Mouse (Mus musculus): ENCODE data around the gene Fat3. TPM values are rescaled to one million over a fixed set of nuclear protein-coding genes. Genes with fewer than 3 reads are reported as not detected.

Fat3 gene
- polyA plus RNA-seq, 1 experiment = 42.0 TPM

- no peak for TF ChIP-seq POLR2A (IDR thresholded peaks at IDR 0.05; ENCODE audit: borderline replicate concordance, extremely low read depth, insufficient read depth, insufficient read length, poor library complexity, severe bottlenecking)
- TF ChIP-seq CTCF (IDR thresholded peaks at IDR 0.05; ENCODE audit: borderline replicate concordance, extremely low read depth, insufficient read depth, insufficient read length) = peak; percentile 10; the same call in 1 of the 2 replicates
- DNase-seq (ENCODE audit: low read depth) = no peak
Observed at GRCm38 (mm10) chr9:15937837-15938514, 563.1 kb downstream of the Fat3 start.

GRCm38 (mm10) chr9:15930928-15931443, 570.1 kb downstream of the Fat3 start:
- DNase-seq (ENCODE audit: low read depth) = no peak
- no peak for TF ChIP-seq CTCF (IDR thresholded peaks at IDR 0.05; ENCODE audit: borderline replicate concordance, extremely low read depth, insufficient read depth, insufficient read length)
- no peak for TF ChIP-seq POLR2A (IDR thresholded peaks at IDR 0.05; ENCODE audit: borderline replicate concordance, extremely low read depth, insufficient read depth, insufficient read length, poor library complexity, severe bottlenecking)

GRCm38 (mm10) chr9:15928331-15928730, 572.8 kb downstream of the Fat3 start:
- no peak for DNase-seq (ENCODE audit: low read depth)
- TF ChIP-seq CTCF (IDR thresholded peaks at IDR 0.05; ENCODE audit: borderline replicate concordance, extremely low read depth, insufficient read depth, insufficient read length) = no peak
- no peak for TF ChIP-seq POLR2A (IDR thresholded peaks at IDR 0.05; ENCODE audit: borderline replicate concordance, extremely low read depth, insufficient read depth, insufficient read length, poor library complexity, severe bottlenecking)

- no peak for DNase-seq (ENCODE audit: low read depth)
- TF ChIP-seq POLR2A (IDR thresholded peaks at IDR 0.05; ENCODE audit: borderline replicate concordance, extremely low read depth, insufficient read depth, insufficient read length, poor library complexity, severe bottlenecking) (no peak), CTCF (IDR thresholded peaks at IDR 0.05; ENCODE audit: borderline replicate concordance, extremely low read depth, insufficient read depth, insufficient read length) (no peak)
Observed at GRCm38 (mm10) chr9:15927378-15928083, 573.6 kb downstream of the Fat3 start.

- no peak for DNase-seq (ENCODE audit: low read depth)
- no peak for TF ChIP-seq POLR2A (IDR thresholded peaks at IDR 0.05; ENCODE audit: borderline replicate concordance, extremely low read depth, insufficient read depth, insufficient read length, poor library complexity, severe bottlenecking)
- no peak for TF ChIP-seq CTCF (IDR thresholded peaks at IDR 0.05; ENCODE audit: borderline replicate concordance, extremely low read depth, insufficient read depth, insufficient read length)
Observed at GRCm38 (mm10) chr9:15925237-15925636, 575.8 kb downstream of the Fat3 start.

- TF ChIP-seq CTCF (IDR thresholded peaks at IDR 0.05; ENCODE audit: borderline replicate concordance, extremely low read depth, insufficient read depth, insufficient read length) (no peak), POLR2A (IDR thresholded peaks at IDR 0.05; ENCODE audit: borderline replicate concordance, extremely low read depth, insufficient read depth, insufficient read length, poor library complexity, severe bottlenecking) (no peak)
Observed at GRCm38 (mm10) chr9:15920271-15920670, 580.8 kb downstream of the Fat3 start.

GRCm38 (mm10) chr9:15919373-15920005, 581.6 kb downstream of the Fat3 start:
- TF ChIP-seq POLR2A (IDR thresholded peaks at IDR 0.05; ENCODE audit: borderline replicate concordance, extremely low read depth, insufficient read depth, insufficient read length, poor library complexity, severe bottlenecking) (no peak), CTCF (IDR thresholded peaks at IDR 0.05; ENCODE audit: borderline replicate concordance, extremely low read depth, insufficient read depth, insufficient read length) (peak; percentile 58; the same call in 1 of the 2 replicates)
- peak; percentile 80 for DNase-seq (ENCODE audit: low read depth)

More at GRCm38 (mm10) chr9:15920271-15920670, 580.8 kb downstream of the Fat3 start:
- no peak for DNase-seq (ENCODE audit: low read depth)

- no peak for TF ChIP-seq CTCF (IDR thresholded peaks at IDR 0.05; ENCODE audit: borderline replicate concordance, extremely low read depth, insufficient read depth, insufficient read length)
- TF ChIP-seq POLR2A (IDR thresholded peaks at IDR 0.05; ENCODE audit: borderline replicate concordance, extremely low read depth, insufficient read depth, insufficient read length, poor library complexity, severe bottlenecking) = no peak
- DNase-seq (ENCODE audit: low read depth) = no peak
Observed at GRCm38 (mm10) chr9:15916600-15916999, 584.5 kb downstream of the Fat3 start.

GRCm38 (mm10) chr9:15912735-15913134, 588.4 kb downstream of the Fat3 start:
- DNase-seq (ENCODE audit: low read depth) = no peak
- TF ChIP-seq POLR2A (IDR thresholded peaks at IDR 0.05; ENCODE audit: borderline replicate concordance, extremely low read depth, insufficient read depth, insufficient read length, poor library complexity, severe bottlenecking) = no peak
- no peak for TF ChIP-seq CTCF (IDR thresholded peaks at IDR 0.05; ENCODE audit: borderline replicate concordance, extremely low read depth, insufficient read depth, insufficient read length)

GRCm38 (mm10) chr9:15909397-15910113, 591.5 kb downstream of the Fat3 start:
- TF ChIP-seq CTCF (IDR thresholded peaks at IDR 0.05; ENCODE audit: borderline replicate concordance, extremely low read depth, insufficient read depth, insufficient read length) (no peak), POLR2A (IDR thresholded peaks at IDR 0.05; ENCODE audit: borderline replicate concordance, extremely low read depth, insufficient read depth, insufficient read length, poor library complexity, severe bottlenecking) (no peak)
- no peak for DNase-seq (ENCODE audit: low read depth)

Measured in brain, embryonic 14.5 days (tissue).